Mouse (Mus musculus) lung, adult 2 months (tissue): Measurements from ENCODE around the gene Krtap26-1.

Source experiments
- CTCF ChIP-seq: fragments of 200-500 bp; IDR thresholded peaks from 2 replicates; pipeline ENCODE4 v1.5.1; 2011; ENCODE audit warnings: mild to moderate bottlenecking, low read length, control low read depth; ENCODE audit not compliant: insufficient read depth
- POLR2A ChIP-seq: fragments of 200-500 bp; IDR thresholded peaks from 2 replicates; pipeline ENCODE4 v1.6.1; 2011; ENCODE audit warnings: low read depth, mild to moderate bottlenecking, control low read depth, low read length, borderline replicate concordance; ENCODE audit errors: extremely low read depth

DNA sequence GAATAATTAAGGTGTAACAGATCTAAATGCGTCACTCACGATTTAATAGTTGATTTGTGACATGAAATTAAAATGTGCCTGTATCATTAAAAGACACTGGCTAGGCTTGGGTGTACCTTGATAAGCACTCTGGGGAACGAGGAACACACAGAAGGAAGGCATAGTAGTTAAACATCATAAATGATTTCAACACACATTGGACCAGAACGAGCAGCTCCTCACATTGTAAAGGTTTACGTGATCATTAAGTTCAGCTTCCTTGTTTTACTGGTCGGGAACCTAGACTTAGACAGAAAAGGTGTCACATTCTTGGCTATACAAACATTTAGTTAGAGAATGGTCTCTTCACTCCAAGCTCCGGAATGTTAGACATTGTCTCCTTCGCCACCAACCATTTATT is 47.3 kb downstream of the Krtap26-1 start:
- TF ChIP-seq POLR2A (no peak), CTCF (no peak)
